Mouse (Mus musculus): ENCODE data around the gene Coasy.
"Not testable (repeated sequence)": the region's sequence is repeated elsewhere in the genome, so short reads cannot be mapped to it uniquely, and the experiment has no call there.

The Coasy gene

DNA sequence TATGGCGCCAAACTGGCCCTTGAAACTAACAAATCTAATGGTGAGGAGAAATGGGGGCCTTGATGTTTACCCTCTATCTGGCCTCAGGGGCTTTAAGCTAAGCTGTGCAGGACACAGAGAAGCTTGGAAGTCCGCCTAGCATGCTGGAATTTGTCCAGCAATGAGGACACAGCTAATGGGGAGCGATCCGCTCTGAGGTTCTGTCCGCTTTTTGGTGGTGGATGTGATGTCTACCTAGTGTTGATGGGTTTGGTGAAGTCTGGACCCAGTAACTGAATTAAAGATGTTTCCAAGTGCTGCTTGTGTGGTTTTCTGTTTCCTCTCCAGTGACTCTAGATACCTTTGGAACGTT lies 3.9 kb downstream of the Coasy start:
- ATAC-seq (ENCODE audit: insufficient number of reproducible peaks, low FRiP score, low TSS enrichment), result no peak

DNA sequence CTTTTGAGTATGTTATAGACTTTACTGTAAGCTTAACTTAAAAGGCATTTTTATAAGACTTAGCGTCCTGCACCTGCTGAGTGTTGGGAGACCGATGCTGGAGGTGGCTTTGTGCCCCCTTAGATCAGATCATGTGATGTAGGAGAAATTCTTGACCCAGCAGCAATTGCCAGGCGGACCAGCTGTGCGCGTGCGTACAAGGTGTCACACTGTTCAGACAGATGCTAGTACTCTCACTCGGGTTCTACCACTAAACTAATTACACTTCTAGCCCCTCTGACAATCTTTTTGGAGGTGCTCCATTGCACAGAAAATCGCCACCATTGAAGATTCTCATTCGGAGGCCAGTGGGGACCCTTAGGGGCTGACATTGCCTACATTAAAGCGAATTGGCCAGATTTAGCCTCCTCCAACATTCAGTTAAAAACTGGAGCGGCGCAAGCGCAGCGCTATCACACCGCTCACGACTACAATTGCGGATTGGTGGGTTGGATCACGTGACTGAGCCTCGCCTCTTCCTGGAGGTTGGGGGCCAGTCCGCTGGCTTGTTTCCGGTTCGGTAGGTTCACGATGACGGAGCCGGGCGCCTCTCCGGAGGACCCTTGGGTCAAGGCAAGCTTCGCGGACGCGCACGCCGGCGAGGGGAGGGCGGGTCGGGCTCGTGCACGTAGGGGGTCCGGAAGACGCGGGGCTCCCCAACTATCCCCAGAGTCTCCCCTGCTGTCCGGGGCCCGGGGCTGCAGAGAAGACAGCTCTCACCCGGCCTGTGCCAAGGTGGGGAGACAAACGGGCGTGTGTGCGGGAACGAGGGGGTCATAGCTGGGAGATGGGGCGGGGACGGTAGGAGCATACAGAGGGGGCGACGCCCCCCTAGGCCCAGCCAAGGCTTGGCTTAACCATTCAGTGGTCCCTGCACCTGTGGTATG lies 4.7 kb downstream of the Coasy start, which contains the start of gene Mlx:
TSS of gene Mlx (plus strand) at position 522 of the 926 bp plus-strand sequence.
- ATAC-seq (ENCODE audit: insufficient number of reproducible peaks, low FRiP score, low TSS enrichment), result peak; percentile 37; the same call in 1 of the 2 replicates

DNA sequence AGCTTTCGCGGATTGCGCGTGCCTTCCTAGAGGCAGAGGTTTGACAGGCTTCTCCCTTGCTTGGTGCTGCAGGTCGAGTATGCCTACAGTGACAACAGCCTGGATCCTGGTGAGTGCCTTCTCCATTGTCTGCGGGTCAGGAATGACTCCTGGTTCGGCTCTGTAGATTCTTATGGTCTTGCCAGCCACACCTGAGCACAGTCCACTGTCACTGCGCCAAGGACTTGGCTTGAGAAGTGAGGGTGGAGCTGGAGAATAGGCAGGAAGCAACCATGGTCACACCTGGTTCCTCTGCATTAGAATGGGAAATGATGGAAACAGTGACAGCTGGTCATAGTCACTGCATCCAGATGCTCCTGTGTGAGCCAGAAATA lies 5.3 kb downstream of the Coasy start:
- ATAC-seq (ENCODE audit: insufficient number of reproducible peaks, low FRiP score, low TSS enrichment), result no peak

DNA sequence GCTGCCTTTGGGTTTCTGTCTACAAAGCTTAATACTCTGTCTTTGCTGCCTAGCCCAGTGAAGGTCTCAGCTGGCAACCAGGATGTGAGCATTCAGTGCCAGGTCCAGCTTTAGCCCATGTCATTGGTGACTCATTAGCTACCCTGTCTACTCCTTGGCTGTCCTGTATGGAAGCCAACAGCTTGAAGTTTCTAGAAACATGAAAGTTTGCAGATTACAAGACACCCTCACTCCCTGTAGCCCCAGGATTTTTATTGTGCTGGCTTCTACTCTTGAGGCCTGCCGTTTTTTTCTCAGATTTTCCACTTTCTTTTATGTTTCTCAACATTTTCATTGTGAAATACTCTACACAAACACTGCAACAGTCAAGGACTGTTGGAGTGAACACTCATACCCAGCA lies 7.6 kb downstream of the Coasy start:
- ATAC-seq (ENCODE audit: insufficient number of reproducible peaks, low FRiP score, low TSS enrichment), result no peak

DNA sequence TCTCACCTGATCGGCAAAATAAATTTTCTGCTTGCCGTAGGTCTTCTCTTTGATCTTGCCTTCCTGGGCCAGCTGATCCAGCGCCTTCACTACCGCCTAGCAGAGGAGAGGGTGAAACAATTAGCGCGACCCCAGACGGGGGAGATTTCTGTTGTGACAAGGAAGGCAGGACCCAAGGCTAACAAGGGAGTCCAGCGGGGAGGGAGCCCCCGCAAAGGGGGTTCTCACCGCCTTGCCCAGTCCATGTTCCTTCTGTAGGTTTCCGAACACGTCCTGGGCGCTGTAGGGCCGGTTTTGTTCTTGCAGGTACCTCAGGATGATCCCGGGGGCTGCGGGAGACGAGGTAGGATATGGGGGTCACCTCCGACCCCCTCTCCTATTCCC lies 12.6 kb downstream of the Coasy start:
- ATAC-seq (ENCODE audit: insufficient number of reproducible peaks, low FRiP score, low TSS enrichment), result no peak

DNA sequence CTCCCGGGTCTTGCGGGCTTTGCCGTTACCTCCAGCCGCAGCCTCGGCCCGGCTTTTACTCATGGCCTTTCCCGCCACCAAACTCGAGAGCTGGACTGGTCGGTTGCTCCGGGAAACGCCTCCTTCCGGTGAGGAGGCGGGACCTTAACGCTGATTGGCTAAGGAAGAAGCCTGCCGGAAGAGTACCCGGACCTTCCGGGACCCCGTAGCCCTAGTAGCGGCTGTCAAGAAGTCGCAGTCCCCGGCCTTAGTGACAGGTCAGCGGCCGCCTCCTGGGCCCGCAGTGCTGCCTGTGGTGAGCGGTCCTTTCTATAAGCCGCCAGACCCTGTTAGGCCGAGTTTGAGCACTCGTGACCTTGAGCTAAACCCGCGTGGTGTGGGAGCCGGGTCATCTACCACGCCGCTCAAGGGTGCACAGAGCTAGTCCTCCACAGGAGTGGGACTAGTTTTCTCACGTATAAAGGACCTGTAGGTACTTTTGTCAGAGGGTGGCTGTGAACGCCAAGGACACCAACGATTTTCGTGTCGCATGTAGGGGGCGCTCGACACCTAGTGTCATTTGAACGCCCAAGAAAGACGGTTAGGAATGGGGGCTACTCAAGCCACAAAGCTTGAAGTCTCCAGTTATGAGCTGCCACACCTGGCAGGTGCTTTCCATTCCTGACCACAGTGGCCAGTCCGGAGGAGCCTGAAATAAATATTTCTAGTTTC lies 13.1 kb downstream of the Coasy start, which contains the start of gene Psmc3ip:
TSS of gene Psmc3ip (minus strand) at position 123 of the 711 bp plus-strand sequence.
- peak; percentile 97 for ATAC-seq (ENCODE audit: insufficient number of reproducible peaks, low FRiP score, low TSS enrichment)

DNA sequence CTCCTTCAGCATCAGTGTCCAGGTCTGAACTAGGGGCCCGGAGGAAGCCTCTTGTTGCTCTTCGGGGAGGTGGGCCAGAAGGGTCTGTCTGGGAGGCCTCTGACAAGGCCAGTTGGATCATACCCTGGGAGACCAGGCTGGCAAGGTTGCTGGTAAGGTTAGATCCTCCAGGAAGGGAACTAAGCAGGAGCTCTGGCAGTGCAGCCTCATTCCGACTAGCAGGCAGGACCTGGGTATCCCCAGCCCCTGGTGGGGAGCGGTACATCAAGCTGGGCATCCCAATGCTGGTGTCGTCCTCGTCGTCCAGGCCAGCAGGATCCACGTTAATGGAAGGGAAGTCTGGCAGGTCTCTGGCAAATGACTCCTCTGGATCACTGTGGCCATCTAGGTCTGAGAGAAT lies 15.9 kb downstream of the Coasy start:
- no peak for ATAC-seq (ENCODE audit: insufficient number of reproducible peaks, low FRiP score, low TSS enrichment)

DNA sequence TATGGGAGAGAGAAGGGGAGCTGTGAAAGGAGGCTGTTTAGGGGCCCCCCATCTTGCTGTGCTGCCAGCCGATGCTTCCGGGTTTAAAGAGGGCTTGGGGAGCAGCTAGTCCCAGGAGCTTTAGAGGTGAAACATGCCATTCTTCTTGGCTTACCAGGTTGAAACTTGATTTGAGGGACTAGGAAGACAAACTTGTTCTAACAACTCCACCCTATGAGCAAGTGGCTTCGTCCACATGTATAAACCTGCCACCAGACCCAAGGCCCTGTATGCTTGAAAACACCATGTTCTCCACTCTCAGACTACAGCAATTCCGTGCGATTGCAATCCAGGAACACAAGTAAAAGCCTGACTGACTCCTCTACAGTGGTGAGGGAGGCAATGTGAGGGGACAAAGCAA lies 20.6 kb downstream of the Coasy start:
- ATAC-seq (ENCODE audit: insufficient number of reproducible peaks, low FRiP score, low TSS enrichment), result no peak

DNA sequence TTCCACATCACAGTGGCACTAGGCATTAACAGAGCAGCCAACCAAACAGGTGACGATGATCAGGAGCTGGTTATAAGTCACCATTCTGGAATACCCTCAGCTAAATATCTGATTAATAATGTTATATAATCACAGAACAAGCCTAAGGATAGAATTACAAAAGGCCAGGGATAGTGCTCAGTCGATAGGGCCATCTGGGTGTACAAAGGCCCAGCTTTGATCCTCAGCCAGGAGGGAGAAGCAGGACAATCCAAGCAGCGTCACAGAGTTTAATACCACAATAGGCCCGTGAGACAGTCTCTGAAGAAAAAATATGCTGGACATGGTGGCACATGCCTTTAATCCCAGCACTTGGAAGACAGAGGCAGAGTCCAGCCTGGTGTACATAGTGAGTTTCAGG lies 27.0 kb downstream of the Coasy start:
- no peak for ATAC-seq (ENCODE audit: insufficient number of reproducible peaks, low FRiP score, low TSS enrichment)

DNA sequence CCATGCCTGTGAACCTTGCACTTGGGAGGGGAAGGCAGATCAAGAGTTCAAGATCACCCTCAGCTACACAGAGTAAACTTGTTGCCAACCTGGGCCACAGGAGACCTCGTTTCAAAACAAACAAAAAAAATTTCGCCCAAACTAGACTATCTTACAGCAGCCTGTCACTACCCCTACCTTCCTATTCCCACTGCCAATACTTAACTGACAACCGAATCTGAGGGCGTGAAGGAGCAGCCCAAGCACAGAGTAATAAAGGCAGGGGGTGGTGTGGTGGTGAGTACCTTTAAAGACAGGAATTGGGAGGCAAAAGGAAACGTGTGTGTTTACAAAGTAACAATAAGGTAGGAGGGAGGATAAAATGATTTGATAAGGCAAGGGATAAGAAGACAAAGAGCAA lies 28.3 kb downstream of the Coasy start:
- ATAC-seq (ENCODE audit: insufficient number of reproducible peaks, low FRiP score, low TSS enrichment), result no peak

DNA sequence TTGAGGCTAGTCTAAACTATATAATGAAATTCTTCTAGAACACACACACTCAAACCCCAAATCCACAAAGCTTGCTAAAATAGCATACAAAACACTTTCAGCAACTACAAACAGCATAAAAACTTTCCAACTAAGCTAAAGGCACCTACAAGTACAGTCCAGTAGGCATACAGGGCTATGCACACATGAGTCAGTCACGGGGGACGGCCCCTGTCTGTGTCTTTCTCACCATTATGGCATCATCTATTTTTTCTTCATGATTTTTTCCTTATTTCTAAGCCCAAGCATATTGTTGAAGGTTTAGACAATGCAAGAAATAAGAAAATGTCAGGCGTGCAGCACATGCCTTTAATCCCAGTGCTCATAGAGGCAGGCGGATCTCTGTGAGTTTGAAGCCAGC lies 28.8 kb downstream of the Coasy start:
- ATAC-seq (ENCODE audit: insufficient number of reproducible peaks, low FRiP score, low TSS enrichment), result no peak

DNA sequence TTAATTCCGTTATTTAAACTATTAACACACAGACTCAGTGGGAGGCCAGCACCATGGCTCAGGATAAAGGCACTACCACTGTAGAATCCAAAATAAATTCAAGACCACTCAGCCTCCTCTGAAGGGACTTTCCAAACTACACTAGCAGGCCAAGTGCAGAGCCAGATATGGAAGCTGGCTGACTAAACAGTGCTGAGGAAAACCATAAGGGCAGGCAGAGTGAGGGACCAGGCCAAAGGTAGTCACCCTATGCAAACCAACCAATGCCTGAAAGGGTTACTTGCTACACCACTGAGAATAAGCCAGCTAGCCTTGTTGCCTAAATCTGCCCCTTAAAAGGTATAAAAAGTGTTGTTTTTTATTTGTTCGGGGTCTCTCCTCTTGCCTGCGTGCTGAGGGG lies 29.8 kb downstream of the Coasy start:
- ATAC-seq (ENCODE audit: insufficient number of reproducible peaks, low FRiP score, low TSS enrichment), result no peak

DNA sequence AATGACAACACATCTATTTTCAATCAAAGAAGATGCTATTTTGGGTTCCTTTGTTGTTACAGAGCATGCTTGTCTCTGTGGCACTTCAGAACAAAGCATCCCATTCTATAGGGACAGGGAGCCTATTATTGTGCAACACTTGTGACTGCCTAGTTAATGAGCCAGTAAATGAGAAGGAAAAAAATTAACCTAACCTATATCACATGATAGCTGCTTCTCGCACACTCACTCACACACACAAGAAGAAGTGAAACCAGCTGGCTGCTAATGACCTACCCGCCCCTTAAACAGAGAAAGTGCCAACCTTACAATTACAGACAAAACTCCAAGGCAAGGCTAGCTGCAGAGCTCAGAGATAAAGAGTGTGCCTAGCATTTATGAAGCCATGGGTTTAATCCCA lies 33.2 kb downstream of the Coasy start:
- no peak for ATAC-seq (ENCODE audit: insufficient number of reproducible peaks, low FRiP score, low TSS enrichment)

DNA sequence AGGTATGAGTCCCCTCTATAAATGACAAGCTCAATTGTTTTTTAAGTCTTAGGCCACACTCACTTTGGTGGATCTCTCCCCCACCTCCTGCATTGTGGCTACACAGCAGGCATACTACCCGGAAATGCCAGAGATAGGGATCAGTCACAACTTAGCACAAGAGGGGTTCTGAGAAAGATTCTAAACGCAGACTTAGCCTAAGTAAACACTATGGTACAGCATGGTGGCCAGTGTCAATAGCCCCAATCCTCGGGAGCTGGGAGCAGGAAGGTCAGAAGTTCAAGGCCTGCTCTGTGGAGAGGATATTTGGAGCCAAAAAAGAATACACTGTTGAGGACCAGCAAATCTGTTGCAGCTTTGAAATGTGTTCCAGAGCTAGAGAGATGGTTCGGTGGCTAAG lies 35.7 kb downstream of the Coasy start:
- ATAC-seq (ENCODE audit: insufficient number of reproducible peaks, low FRiP score, low TSS enrichment), result no peak

DNA sequence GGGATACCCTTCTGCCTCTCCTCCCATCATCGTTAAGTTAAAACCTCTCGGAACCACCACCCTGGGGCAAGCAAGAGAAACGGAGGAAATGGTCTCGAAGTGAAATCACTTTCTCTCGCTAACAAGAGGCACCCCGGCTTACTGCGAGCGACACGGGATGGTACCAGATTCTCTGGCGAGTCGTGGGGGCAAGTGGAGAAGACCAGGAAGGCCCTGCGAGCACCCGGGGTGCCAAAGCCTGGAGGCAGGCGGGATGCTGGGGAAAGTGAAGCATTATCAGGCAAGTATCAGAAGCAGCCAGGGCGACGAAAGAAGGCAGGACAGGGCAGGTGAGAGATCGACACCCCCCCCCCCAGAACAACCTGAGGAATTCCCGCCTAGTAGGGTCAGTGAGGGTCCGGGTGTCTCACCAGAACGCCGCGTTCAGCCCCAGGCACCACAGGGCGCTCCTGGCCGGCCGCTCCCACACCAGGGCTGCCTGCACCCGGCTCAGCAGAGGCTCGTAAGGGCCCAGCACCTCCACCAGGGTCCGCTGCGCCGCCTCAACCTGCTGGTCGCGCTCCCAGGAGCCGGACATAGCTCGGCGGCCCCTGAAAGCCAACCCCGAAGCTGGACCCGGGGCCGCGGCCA lies 36.9 kb downstream of the Coasy start:
- peak; percentile 55; the same call in 1 of the 2 replicates for ATAC-seq (ENCODE audit: insufficient number of reproducible peaks, low FRiP score, low TSS enrichment)

DNA sequence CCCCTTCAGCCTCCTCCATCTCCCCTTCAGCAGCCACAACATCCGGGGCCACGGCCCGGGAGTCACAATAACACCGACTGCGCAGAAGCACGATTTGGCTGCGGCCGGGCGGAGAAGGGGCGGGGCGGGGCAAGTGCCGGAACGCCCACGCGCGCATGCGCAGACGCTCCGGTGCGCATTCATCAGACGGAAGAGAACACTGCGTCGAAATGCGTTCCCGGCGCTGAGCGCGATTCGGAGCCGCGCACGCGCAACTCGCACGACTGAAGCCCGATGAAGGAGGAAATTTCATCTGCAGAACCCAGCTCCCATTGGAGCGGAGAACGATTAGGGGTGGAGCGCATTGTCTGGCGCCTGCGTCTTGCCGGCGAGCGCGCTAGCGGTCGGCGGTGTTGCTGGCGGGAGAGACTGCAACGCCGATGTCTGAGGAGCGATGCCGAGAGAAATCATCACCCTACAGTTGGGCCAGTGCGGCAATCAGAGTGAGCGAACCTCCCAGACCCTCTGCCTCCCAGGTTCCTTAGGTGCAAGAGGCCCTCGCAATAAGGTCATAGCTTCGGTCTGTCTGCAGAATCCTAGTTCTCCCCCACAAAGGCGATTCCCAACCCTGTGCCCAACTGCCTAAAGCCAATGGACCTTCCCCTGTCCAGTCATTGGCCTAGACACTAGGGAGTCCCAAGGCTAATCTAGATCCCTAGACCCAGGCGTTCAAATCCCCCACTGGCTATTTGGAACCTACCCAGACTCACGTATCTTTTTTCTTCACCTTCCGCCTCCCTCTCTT lies 37.6 kb downstream of the Coasy start, which contains the start of the genes Retreg3 and Tubg1:
TSS of gene Retreg3 (minus strand) at position 133 of the 784 bp plus-strand sequence.
TSS of gene Tubg1 (plus strand) at position 178 of the 784 bp plus-strand sequence.
- ATAC-seq (ENCODE audit: insufficient number of reproducible peaks, low FRiP score, low TSS enrichment), result peak; percentile 90

DNA sequence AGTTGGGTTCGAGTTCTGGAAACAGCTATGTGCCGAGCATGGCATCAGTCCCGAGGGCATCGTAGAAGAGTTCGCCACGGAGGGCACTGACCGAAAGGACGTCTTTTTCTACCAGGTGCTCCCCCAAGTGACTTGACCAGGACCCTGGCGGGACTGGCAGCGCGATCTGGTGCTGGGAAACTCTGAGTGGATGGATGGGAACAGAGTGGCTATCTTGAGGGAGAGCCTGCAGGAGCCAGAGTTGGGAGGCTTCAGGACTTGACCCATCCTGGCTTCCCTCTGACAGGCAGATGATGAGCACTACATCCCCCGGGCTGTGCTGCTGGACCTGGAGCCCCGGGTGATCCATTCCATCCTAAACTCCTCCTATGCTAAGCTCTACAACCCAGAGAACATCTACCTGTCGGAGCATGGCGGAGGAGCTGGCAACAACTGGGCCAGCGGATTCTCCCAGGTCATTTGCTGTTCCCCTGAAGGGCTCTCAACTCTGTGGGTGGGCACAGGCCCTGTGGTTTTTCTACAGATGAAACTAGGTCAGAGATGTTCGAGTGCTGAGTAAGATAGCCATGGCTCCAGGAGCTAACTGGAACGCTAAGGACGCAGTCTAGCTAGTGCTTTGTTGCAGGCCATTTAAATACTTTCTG lies 38.3 kb downstream of the Coasy start:
- no peak for ATAC-seq (ENCODE audit: insufficient number of reproducible peaks, low FRiP score, low TSS enrichment)

DNA sequence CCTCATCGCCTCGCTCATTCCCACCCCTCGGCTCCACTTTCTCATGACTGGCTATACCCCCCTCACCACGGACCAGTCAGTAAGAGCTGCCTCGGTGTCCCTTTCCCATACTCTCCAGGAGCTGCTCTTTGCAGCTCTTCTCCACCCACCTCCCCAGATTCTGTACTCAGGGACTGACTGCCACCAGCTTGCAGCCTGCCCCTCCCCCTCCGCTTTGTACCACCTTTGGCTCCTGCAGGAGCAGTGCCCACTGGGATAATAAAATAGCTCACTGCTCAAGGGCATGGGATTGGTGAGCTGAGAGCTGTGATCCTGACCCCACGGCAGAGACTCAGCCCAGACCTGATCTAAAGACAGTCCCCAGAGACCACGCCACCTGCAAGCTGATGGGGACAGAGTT lies 42.1 kb downstream of the Coasy start:
- not testable (repeated sequence) for ATAC-seq (ENCODE audit: insufficient number of reproducible peaks, low FRiP score, low TSS enrichment)

DNA sequence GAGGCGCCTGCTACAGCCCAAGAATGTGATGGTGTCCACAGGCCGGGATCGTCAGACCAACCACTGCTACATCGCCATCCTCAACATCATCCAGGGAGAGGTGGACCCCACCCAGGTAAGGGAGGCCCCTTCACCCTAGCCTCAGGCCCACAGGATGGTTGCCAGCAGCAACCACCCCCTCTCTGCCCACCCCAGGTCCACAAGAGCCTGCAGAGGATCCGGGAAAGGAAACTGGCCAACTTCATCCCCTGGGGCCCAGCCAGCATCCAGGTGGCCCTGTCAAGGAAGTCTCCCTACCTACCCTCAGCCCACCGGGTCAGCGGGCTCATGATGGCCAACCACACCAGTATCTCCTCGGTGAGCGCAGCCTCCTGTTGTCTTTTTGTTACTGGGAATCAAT lies 42.6 kb downstream of the Coasy start:
- not testable (repeated sequence) for ATAC-seq (ENCODE audit: insufficient number of reproducible peaks, low FRiP score, low TSS enrichment)

DNA sequence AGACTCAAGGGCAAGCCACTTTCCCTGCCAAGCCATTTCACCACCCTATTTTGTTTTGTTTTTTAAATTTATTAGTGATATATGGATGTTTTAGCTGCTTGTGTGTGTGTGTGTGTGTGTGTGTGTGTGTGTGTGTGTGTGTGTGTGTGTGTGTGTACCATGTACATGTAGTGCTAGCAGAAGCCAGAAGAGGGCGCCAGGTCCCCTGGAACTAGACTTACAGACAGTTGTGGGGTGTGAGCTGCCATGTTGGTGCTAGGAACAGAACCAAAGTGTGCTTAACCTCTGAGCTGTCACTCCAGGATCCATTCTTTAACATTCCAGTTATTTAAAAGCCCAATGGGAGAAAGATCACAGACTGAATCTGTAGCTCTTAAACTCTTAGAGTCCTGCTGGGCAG lies 44.7 kb downstream of the Coasy start:
- no peak for ATAC-seq (ENCODE audit: insufficient number of reproducible peaks, low FRiP score, low TSS enrichment)

All from cerebellum, adult (tissue).